Mouse (Mus musculus) embryonic facial prominence, embryonic 15.5 days (tissue): ENCODE measurements around the gene Nphp4. TPM values are rescaled to one million over a fixed set of nuclear protein-coding genes. Genes with fewer than 3 reads are reported as not detected.

ENCODE experiments used
- ATAC-seq: fragments of 200-750 bp; cut with Nextera tagmentation; 2 replicates; pipeline ENCODE4 v1.8.0; 2017; ENCODE audit warnings: low read depth, moderate TSS enrichment; ENCODE audit not compliant: insufficient number of reproducible peaks, low FRiP score, low TSS enrichment
- H3K27ac ChIP-seq: fragments of 300-500 bp; sonication (generic); replicated peaks from 2 replicates; pipeline ENCODE4 v1.5.1; 2015; ENCODE audit warnings: mild to moderate bottlenecking, inconsistent platforms
- H3K27me3 ChIP-seq: fragments of 300-500 bp; sonication (generic); 2 replicates; pipeline ENCODE4 v1.6.1; 2015; ENCODE audit warnings: inconsistent platforms
- H3K36me3 ChIP-seq: fragments of 300-500 bp; sonication (generic); 2 replicates; pipeline ENCODE4 v1.6.1; 2015; ENCODE audit warnings: mild to moderate bottlenecking, inconsistent platforms
- H3K4me1 ChIP-seq: fragments of 300-500 bp; sonication (generic); 2 replicates; pipeline ENCODE4 v1.6.1; 2015; ENCODE audit warnings: inconsistent platforms
- H3K4me2 ChIP-seq: fragments of 300-500 bp; sonication (generic); replicated peaks from 2 replicates; pipeline ENCODE4 v1.6.1; 2015; ENCODE audit warnings: mild to moderate bottlenecking, inconsistent platforms
- H3K4me3 ChIP-seq: fragments of 300-500 bp; sonication (generic); replicated peaks from 2 replicates; pipeline ENCODE4 v1.5.1; 2015; ENCODE audit warnings: mild to moderate bottlenecking, inconsistent platforms
- H3K9ac ChIP-seq: fragments of 300-500 bp; sonication (generic); 2 replicates; pipeline ENCODE4 v1.6.1; 2015; ENCODE audit warnings: inconsistent platforms
- H3K9me3 ChIP-seq: fragments of 300-500 bp; sonication (generic); replicated peaks from 2 replicates; pipeline ENCODE4 v1.6.1; 2016; ENCODE audit warnings: inconsistent platforms
- WGBS: fragments of 180-500 bp; shearing (Covaris S2); methylation state at CpG from one replicate; pipeline ENCODE4 v1.1.7; 2015; 5-methylcytosine and 5-hydroxymethylcytosine counted together
- polyA plus RNA-seq: library from polyadenylated mRNA; unstranded; fragments of >200 nt; fragmentation: Nextera tagmentation; extraction: Ambion mirVana; gene quantifications from 2 replicates; pipeline ENCODE4 v1.2.1, GENCODE M21; 2015

Nphp4 gene
- 3.6 and 6.2 TPM in 2 replicates for polyA plus RNA-seq

DNA sequence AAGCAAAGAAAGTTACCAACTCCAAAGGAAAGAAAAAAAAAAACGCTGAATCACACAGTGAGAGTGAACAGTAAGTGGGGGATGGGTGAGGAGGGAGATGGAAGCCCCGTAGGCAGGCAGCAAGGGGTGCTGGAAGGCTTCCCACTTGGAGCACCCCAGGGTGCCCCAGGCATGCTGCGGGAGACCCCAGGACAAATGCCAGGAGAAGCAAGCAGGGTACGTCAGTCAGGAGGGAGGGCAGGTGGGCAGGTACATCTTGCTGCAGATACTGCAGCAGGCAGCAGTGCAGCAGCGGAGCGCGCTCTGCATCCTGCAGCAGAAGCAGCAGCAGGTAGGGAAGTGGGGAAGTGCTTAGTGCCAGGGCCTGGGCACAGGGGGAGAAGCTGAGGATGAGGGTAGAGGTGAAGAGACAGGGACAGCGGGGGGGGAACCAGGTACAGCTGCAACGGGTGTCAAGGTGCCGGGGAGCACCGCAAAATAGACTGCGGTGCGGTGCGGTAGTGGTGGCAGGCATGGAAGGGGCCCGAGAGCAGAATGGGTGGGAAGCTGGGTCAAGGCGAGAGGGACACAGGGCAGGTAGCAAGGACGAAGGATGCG lies at the start of gene Nphp4:
Gene Nphp4, plus strand, starts transcription at position 280 of the 597 bp plus-strand sequence.
- peak within 1 kb of the TSS; percentile 66 for H3K9ac ChIP-seq
- H3K4me1 ChIP-seq = peaks cover 21% of the 10 kb centered on the region
- WGBS = 2% methylated on average over 18 of the region's 18 CpGs
- no peak for ATAC-seq
- H3K27me3 ChIP-seq = peaks cover 16% of the 10 kb centered on the region
- peak within 1 kb of the TSS; percentile 80 for H3K4me3 ChIP-seq
- peak within 1 kb of the TSS; percentile 94 for H3K4me2 ChIP-seq
- peak within 1 kb of the TSS; percentile 86; the same call in 1 of the 2 replicates for H3K27ac ChIP-seq
- H3K36me3 ChIP-seq = no peaks in the 10 kb centered on the region
- no peaks in the 10 kb centered on the region for H3K9me3 ChIP-seq

GRCm38 (mm10) chr4:152428259-152428658 lies 48.2 kb upstream of the Nphp4 start:
- Histone ChIP-seq H3K36me3 (no peaks in the 10 kb centered on the region), H3K9me3 (no peaks in the 10 kb centered on the region), H3K4me3 (no peak overlapping the region), H3K4me2 (no peak overlapping the region), H3K27me3 (no peaks in the 10 kb centered on the region), H3K4me1 (peaks cover 3% of the 10 kb centered on the region; the same call in 1 of the 2 replicates), H3K9ac (no peak overlapping the region), H3K27ac (no peak overlapping the region)
- WGBS = 53% methylated on average over 8 of the region's 8 CpGs
- no peak for ATAC-seq

GRCm38 (mm10) chr4:152432308-152432707 lies 44.2 kb upstream of the Nphp4 start:
- Histone ChIP-seq H3K9ac (no peak overlapping the region), H3K4me2 (no peak overlapping the region), H3K27me3 (no peaks in the 10 kb centered on the region), H3K36me3 (no peaks in the 10 kb centered on the region), H3K4me1 (peaks cover 12% of the 10 kb centered on the region; the same call in 1 of the 2 replicates), H3K9me3 (no peaks in the 10 kb centered on the region), H3K4me3 (no peak overlapping the region), H3K27ac (no peak overlapping the region)
- no peak for ATAC-seq
- WGBS = 57% methylated on average over 5 of the region's 5 CpGs

DNA sequence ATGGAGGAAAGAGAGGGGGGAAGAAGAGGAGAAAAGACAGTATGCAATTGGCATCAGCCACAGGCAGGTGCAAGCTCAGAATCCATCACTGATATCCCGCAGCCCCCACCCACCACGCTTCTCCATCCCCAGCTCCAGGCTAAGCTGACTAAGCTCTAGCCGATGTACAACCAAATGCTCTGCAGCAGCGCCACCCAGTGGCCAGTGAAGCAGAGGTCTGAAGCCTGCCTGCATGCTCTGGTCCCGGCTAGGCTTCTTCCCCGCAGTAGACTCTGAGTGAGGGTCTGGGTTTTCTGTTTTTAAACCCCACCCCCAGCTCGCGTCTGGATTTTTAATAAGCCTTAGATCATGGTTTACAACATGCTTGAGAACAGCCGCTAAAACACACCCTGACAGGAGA lies 41.7 kb upstream of the Nphp4 start:
- ATAC-seq = peak; percentile 70; the same call in 1 of the 2 replicates
- Histone ChIP-seq H3K4me2 (peak overlapping the region; percentile 54), H3K27me3 (no peaks in the 10 kb centered on the region), H3K9me3 (no peaks in the 10 kb centered on the region), H3K9ac (no peak overlapping the region), H3K27ac (no peak overlapping the region), H3K36me3 (no peaks in the 10 kb centered on the region), H3K4me3 (peak overlapping the region; percentile 16; the same call in 1 of the 2 replicates), H3K4me1 (peaks cover 12% of the 10 kb centered on the region; the same call in 1 of the 2 replicates)
- WGBS = 4% methylated on average over 9 of the region's 9 CpGs

DNA sequence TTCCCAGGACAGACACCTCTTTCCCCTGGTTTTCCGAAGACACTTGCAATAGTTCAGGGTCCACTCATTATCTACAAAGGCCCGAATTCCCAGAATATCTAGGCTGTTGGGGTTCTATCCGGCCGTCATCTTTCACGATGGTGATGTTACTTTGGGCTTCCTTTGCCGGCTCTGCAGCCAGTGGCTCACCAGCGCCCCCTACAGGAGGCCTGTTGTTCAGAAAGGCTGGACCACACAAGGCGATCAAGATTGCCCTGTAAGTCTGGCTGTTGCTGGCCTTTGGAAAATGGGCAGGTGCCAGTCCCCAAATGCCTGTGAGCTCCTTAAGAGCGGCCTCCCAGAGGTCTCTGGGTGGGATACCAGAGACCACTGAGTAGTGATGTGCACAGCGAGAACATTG lies 41.3 kb upstream of the Nphp4 start:
- Histone ChIP-seq H3K27ac (no peak overlapping the region), H3K9ac (no peak overlapping the region), H3K9me3 (no peaks in the 10 kb centered on the region), H3K4me3 (peak overlapping the region; percentile 16; the same call in 1 of the 2 replicates), H3K36me3 (no peaks in the 10 kb centered on the region), H3K4me1 (peaks cover 12% of the 10 kb centered on the region; the same call in 1 of the 2 replicates), H3K27me3 (no peaks in the 10 kb centered on the region), H3K4me2 (peak overlapping the region; percentile 54)
- ATAC-seq = no peak
- 11% methylated on average over 10 of the region's 10 CpGs for WGBS

- H3K9ac ChIP-seq = no peak overlapping the region
- 60% methylated on average over 9 of the region's 9 CpGs for WGBS
Observed at GRCm38 (mm10) chr4:152440882-152441281, 35.6 kb upstream of the Nphp4 start.

GRCm38 (mm10) chr4:152441536-152441935 lies 35.0 kb upstream of the Nphp4 start:
- H3K36me3 ChIP-seq = no peaks in the 10 kb centered on the region
- no peaks in the 10 kb centered on the region for H3K27me3 ChIP-seq
- H3K4me1 ChIP-seq = no peaks in the 10 kb centered on the region
- no peak overlapping the region for H3K27ac ChIP-seq
- H3K4me2 ChIP-seq = no peak overlapping the region
- 41% methylated on average over 9 of the region's 9 CpGs for WGBS
- H3K9ac ChIP-seq = no peak overlapping the region
- no peak for ATAC-seq
- no peaks in the 10 kb centered on the region for H3K9me3 ChIP-seq
- H3K4me3 ChIP-seq = no peak overlapping the region

More at GRCm38 (mm10) chr4:152440882-152441281, 35.6 kb upstream of the Nphp4 start:
- Histone ChIP-seq H3K4me2 (no peak overlapping the region), H3K4me1 (no peaks in the 10 kb centered on the region), H3K36me3 (no peaks in the 10 kb centered on the region), H3K27me3 (no peaks in the 10 kb centered on the region), H3K4me3 (no peak overlapping the region), H3K9me3 (no peaks in the 10 kb centered on the region), H3K27ac (no peak overlapping the region)
- ATAC-seq = no peak

GRCm38 (mm10) chr4:152446178-152446577 lies 30.3 kb upstream of the Nphp4 start:
- no peak; the same call in 1 of the 2 replicates for ATAC-seq
- 71% methylated on average over 10 of the region's 10 CpGs for WGBS
- H3K36me3 ChIP-seq = no peaks in the 10 kb centered on the region
- H3K4me1 ChIP-seq = no peaks in the 10 kb centered on the region
- H3K9ac ChIP-seq = no peak overlapping the region
- H3K27ac ChIP-seq = no peak overlapping the region
- no peak overlapping the region for H3K4me3 ChIP-seq
- no peaks in the 10 kb centered on the region for H3K9me3 ChIP-seq
- no peak overlapping the region for H3K4me2 ChIP-seq
- H3K27me3 ChIP-seq = no peaks in the 10 kb centered on the region

- Histone ChIP-seq H3K27ac (no peak overlapping the region), H3K9me3 (no peaks in the 10 kb centered on the region), H3K4me1 (no peaks in the 10 kb centered on the region), H3K27me3 (no peaks in the 10 kb centered on the region), H3K4me2 (no peak overlapping the region), H3K36me3 (no peaks in the 10 kb centered on the region), H3K4me3 (no peak overlapping the region), H3K9ac (no peak overlapping the region)
- no peak for ATAC-seq
- WGBS = 73% methylated on average over 22 of the region's 22 CpGs
Observed at GRCm38 (mm10) chr4:152447731-152448665, 28.5 kb upstream of the Nphp4 start.

- ATAC-seq = no peak
- WGBS = 56% methylated on average over 8 of the region's 8 CpGs
- H3K36me3 ChIP-seq = no peaks in the 10 kb centered on the region
- no peak overlapping the region for H3K27ac ChIP-seq
- no peak overlapping the region for H3K4me2 ChIP-seq
- no peak overlapping the region for H3K4me3 ChIP-seq
- no peaks in the 10 kb centered on the region for H3K4me1 ChIP-seq
- H3K27me3 ChIP-seq = no peaks in the 10 kb centered on the region
- H3K9ac ChIP-seq = no peak overlapping the region
- H3K9me3 ChIP-seq = no peaks in the 10 kb centered on the region
Observed at GRCm38 (mm10) chr4:152448666-152449018, 27.9 kb upstream of the Nphp4 start.

- H3K36me3 ChIP-seq = no peaks in the 10 kb centered on the region
- H3K4me2 ChIP-seq = no peak overlapping the region
- 86% methylated on average over 6 of the region's 6 CpGs for WGBS
- H3K4me1 ChIP-seq = no peaks in the 10 kb centered on the region
- no peak overlapping the region for H3K9ac ChIP-seq
- no peak overlapping the region for H3K27ac ChIP-seq
- ATAC-seq = no peak
- H3K27me3 ChIP-seq = no peaks in the 10 kb centered on the region
- H3K9me3 ChIP-seq = no peaks in the 10 kb centered on the region
- no peak overlapping the region for H3K4me3 ChIP-seq
Observed at GRCm38 (mm10) chr4:152451371-152451770, 25.1 kb upstream of the Nphp4 start.
